Mouse (Mus musculus) C2C12 (cell line): Measurements from ENCODE around the gene Gnao1.

ENCODE experiments used
- CTCF ChIP-seq: IDR thresholded peaks from one replicate; pipeline ENCODE4 v1.5.1; 2011; ENCODE audit not compliant: control insufficient read depth, insufficient read depth, insufficient read length
- MAX ChIP-seq: IDR thresholded peaks from one replicate; pipeline ENCODE4 v1.6.1; 2011; ENCODE audit warnings: mild to moderate bottlenecking, control low read depth
- MYOD1 ChIP-seq: IDR thresholded peaks from one replicate; pipeline ENCODE4 v1.6.1; 2011; ENCODE audit warnings: low read depth; ENCODE audit not compliant: control insufficient read depth, insufficient read length

- TF ChIP-seq CTCF (no peak), MAX (no peak), MYOD1 (no peak)
Observed at GRCm38 (mm10) chr8:93918580-93918979, 108.8 kb downstream of the Gnao1 start.
